Mouse (Mus musculus) C2C12 (cell line): ENCODE data around the gene Trim10.

Source experiments
- CTCF ChIP-seq: IDR thresholded peaks from one replicate; pipeline ENCODE4 v1.5.1; 2011; ENCODE audit not compliant: control insufficient read depth, insufficient read depth, insufficient read length
- FOSL1 ChIP-seq: IDR thresholded peaks from one replicate; pipeline ENCODE4 v1.8.0; 2011; ENCODE audit warnings: mild to moderate bottlenecking, low read length; ENCODE audit not compliant: poor library complexity, insufficient read depth, severe bottlenecking
- MAX ChIP-seq: IDR thresholded peaks from one replicate; pipeline ENCODE4 v1.6.1; 2011; ENCODE audit warnings: mild to moderate bottlenecking, control low read depth
- MYOD1 ChIP-seq: IDR thresholded peaks from one replicate; pipeline ENCODE4 v1.6.1; 2011; ENCODE audit warnings: low read depth; ENCODE audit not compliant: control insufficient read depth, insufficient read length
- MYOG ChIP-seq: IDR thresholded peaks from one replicate; pipeline ENCODE4 v1.6.1; 2011; ENCODE audit not compliant: control insufficient read depth, insufficient read length; ENCODE audit errors: extremely low read depth
- USF1 ChIP-seq: IDR thresholded peaks from one replicate; pipeline ENCODE4 v1.6.1; 2011; ENCODE audit warnings: low read depth, mild to moderate bottlenecking, control low read depth, moderate library complexity

DNA sequence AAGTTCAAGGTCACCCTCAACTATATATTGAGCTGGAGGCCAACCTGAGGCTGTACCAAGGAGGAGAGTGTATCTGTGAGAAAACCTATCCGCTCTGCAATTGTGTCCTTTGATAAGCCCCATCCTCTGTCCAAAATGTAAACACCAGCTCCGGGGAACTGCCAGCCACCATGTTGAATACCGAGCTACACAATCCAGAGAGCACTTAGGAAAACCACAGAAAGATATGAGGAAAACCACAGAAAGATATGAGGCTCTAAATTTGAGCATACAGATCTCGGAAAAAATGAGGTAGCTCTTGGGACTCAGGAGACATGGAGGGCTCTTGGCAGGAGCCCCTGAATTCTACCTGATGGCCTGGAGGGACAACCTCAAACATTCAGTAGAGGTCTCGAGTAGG lies 24.0 kb downstream of the Trim10 start:
- TF ChIP-seq CTCF (no peak), MAX (no peak), USF1 (no peak), MYOG (no peak), MYOD1 (no peak), FOSL1 (no peak)
